Mouse (Mus musculus) heart, embryonic 16.5 days (tissue): ENCODE measurements around the gene Isoc2a. TPM values are rescaled to one million over a fixed set of nuclear protein-coding genes. Genes with fewer than 3 reads are reported as not detected.
A peak's percentile ranks its signal among the peaks of the same experiment; 100 is the strongest.

Source experiments
- ATAC-seq: fragments of 200-750 bp; cut with Nextera tagmentation; replicated peaks from 2 replicates; pipeline ENCODE4 v1.8.0; 2017; ENCODE audit warnings: moderate number of reproducible peaks; ENCODE audit not compliant: insufficient read depth, low FRiP score; ENCODE audit errors: extremely low read depth
- H3K27ac ChIP-seq: fragments of 300-500 bp; sonication (generic); 2 replicates; pipeline ENCODE4 v1.5.1; 2014; ENCODE audit warnings: mild to moderate bottlenecking, low read length, control low read depth, moderate library complexity
- H3K27me3 ChIP-seq: fragments of 300-500 bp; sonication (generic); 2 replicates; pipeline ENCODE4 v1.6.1; 2014; ENCODE audit warnings: low read length, mixed read lengths; ENCODE audit not compliant: control insufficient read depth, insufficient read depth
- H3K36me3 ChIP-seq: fragments of 300-500 bp; sonication (generic); 2 replicates; pipeline ENCODE4 v1.6.1; 2014; ENCODE audit not compliant: control insufficient read depth, insufficient read depth
- H3K4me1 ChIP-seq: fragments of 300-500 bp; sonication (generic); 2 replicates; pipeline ENCODE4 v1.6.1; 2014; ENCODE audit warnings: low read length, mixed read lengths; ENCODE audit not compliant: control insufficient read depth, insufficient read depth
- H3K4me2 ChIP-seq: fragments of 300-500 bp; sonication (generic); 2 replicates; pipeline ENCODE4 v1.6.1; 2014; ENCODE audit warnings: low read depth, mild to moderate bottlenecking, control low read depth, low read length
- H3K4me3 ChIP-seq: fragments of 300-500 bp; sonication (generic); 2 replicates; pipeline ENCODE4 v1.5.1; 2014; ENCODE audit warnings: mild to moderate bottlenecking, control low read depth, low read length
- H3K9ac ChIP-seq: fragments of 300-500 bp; sonication (generic); 2 replicates; pipeline ENCODE4 v1.6.1; 2014; ENCODE audit warnings: low read length, control low read depth
- H3K9me3 ChIP-seq: fragments of 300-500 bp; sonication (generic); replicated peaks from 2 replicates; pipeline ENCODE4 v1.6.1; 2016; ENCODE audit warnings: low read length; ENCODE audit not compliant: control insufficient read depth
- WGBS: fragments of 180-500 bp; shearing (Covaris S2); extraction: QIAGEN DNeasy Blood & Tissue Kit; methylation state at CpG from one replicate; pipeline ENCODE4 v1.1.7; 2014; 5-methylcytosine and 5-hydroxymethylcytosine counted together
- polyA plus RNA-seq: library from polyadenylated mRNA; unstranded; fragments of >200 nt; fragmentation: Nextera tagmentation; extraction: Ambion mirVana; gene quantifications from 2 replicates; pipeline ENCODE4 v1.2.1, GENCODE M21; 2015

Isoc2a gene
- polyA plus RNA-seq, 1 experiment from 2014 or later = 2.0 TPM

- H3K9ac ChIP-seq = peak overlapping the region; percentile 63
- ATAC-seq = no peak
These were observed 47.5 kb downstream of the Isoc2a start for GRCm38 (mm10) chr7:4924483-4924882.

GRCm38 (mm10) chr7:4924891-4925301 is 47.9 kb downstream of the Isoc2a start:
- Histone ChIP-seq H3K4me2 (no peak overlapping the region), H3K36me3 (peaks cover 10% of the 10 kb centered on the region), H3K27me3 (no peaks in the 10 kb centered on the region), H3K9me3 (no peaks in the 10 kb centered on the region), H3K27ac (peak overlapping the region; percentile 74), H3K9ac (no peak overlapping the region), H3K4me3 (no peak overlapping the region), H3K4me1 (peaks cover 32% of the 10 kb centered on the region)
- ATAC-seq = peak; percentile 24
- WGBS = 10% methylated on average over 3 of the region's 4 CpGs

More at GRCm38 (mm10) chr7:4924483-4924882, 47.5 kb downstream of the Isoc2a start:
- Histone ChIP-seq H3K27ac (peak overlapping the region; percentile 74), H3K9me3 (no peaks in the 10 kb centered on the region), H3K36me3 (peaks cover 14% of the 10 kb centered on the region), H3K27me3 (no peaks in the 10 kb centered on the region), H3K4me1 (peaks cover 32% of the 10 kb centered on the region), H3K4me3 (no peak overlapping the region), H3K4me2 (peak overlapping the region; percentile 80; the same call in 1 of the 2 replicates)
- WGBS = 1% methylated on average over 4 of the region's 4 CpGs

GRCm38 (mm10) chr7:4925441-4926381 is 48.8 kb downstream of the Isoc2a start, which contains the start of gene Ssc5d:
Gene Ssc5d, plus strand, starts transcription at chr7:4925785.
- H3K27me3 ChIP-seq = no peaks in the 10 kb centered on the region
- peak within 1 kb of the TSS; percentile 80; the same call in 1 of the 2 replicates for H3K4me2 ChIP-seq
- peak; percentile 11; the same call in 1 of the 2 replicates for ATAC-seq
- no peaks in the 10 kb centered on the region for H3K9me3 ChIP-seq
- H3K9ac ChIP-seq = 0 out of 2 replicates have a peak within 1 kb of the TSS, but pooled peaks have one; percentile 30
- WGBS = 11% methylated on average over 5 of the region's 6 CpGs
- H3K4me1 ChIP-seq = peaks cover 32% of the 10 kb centered on the region
- H3K4me3 ChIP-seq = no peak within 1 kb of the TSS
- peak within 1 kb of the TSS; percentile 74 for H3K27ac ChIP-seq
- peaks cover 2% of the 10 kb centered on the region; the same call in 1 of the 2 replicates for H3K36me3 ChIP-seq

- Histone ChIP-seq H3K4me2 (no peak overlapping the region), H3K9ac (no peak overlapping the region), H3K9me3 (no peaks in the 10 kb centered on the region), H3K27ac (no peak overlapping the region), H3K4me3 (no peak overlapping the region), H3K36me3 (no peaks in the 10 kb centered on the region), H3K4me1 (peaks cover 28% of the 10 kb centered on the region), H3K27me3 (no peaks in the 10 kb centered on the region)
- ATAC-seq = no peak
- 81% methylated on average over 16 of the region's 16 CpGs for whole genome bisulfite sequencing
These were observed 49.9 kb downstream of the Isoc2a start for GRCm38 (mm10) chr7:4926849-4927248.

- no peak overlapping the region for H3K4me2 ChIP-seq
- no peak overlapping the region for H3K9ac ChIP-seq
These were observed 50.8 kb downstream of the Isoc2a start for GRCm38 (mm10) chr7:4927711-4928110.

GRCm38 (mm10) chr7:4928323-4928722 is 51.4 kb downstream of the Isoc2a start:
- 67% methylated on average over 17 of the region's 17 CpGs for WGBS
- H3K27ac ChIP-seq = no peak overlapping the region
- no peaks in the 10 kb centered on the region for H3K27me3 ChIP-seq
- H3K36me3 ChIP-seq = no peaks in the 10 kb centered on the region
- no peak for ATAC-seq
- H3K4me1 ChIP-seq = peaks cover 17% of the 10 kb centered on the region
- no peak overlapping the region for H3K4me2 ChIP-seq
- H3K4me3 ChIP-seq = no peak overlapping the region
- no peak overlapping the region for H3K9ac ChIP-seq
- no peaks in the 10 kb centered on the region for H3K9me3 ChIP-seq

More at GRCm38 (mm10) chr7:4927711-4928110, 50.8 kb downstream of the Isoc2a start:
- no peaks in the 10 kb centered on the region for H3K9me3 ChIP-seq
- no peak for ATAC-seq
- H3K27ac ChIP-seq = no peak overlapping the region
- no peaks in the 10 kb centered on the region for H3K36me3 ChIP-seq
- 48% methylated on average over 8 of the region's 8 CpGs for WGBS
- peaks cover 23% of the 10 kb centered on the region for H3K4me1 ChIP-seq
- H3K27me3 ChIP-seq = no peaks in the 10 kb centered on the region
- H3K4me3 ChIP-seq = no peak overlapping the region

- no peaks in the 10 kb centered on the region for H3K27me3 ChIP-seq
- no peak overlapping the region for H3K4me2 ChIP-seq
- H3K4me3 ChIP-seq = no peak overlapping the region
- ATAC-seq = no peak
- no peaks in the 10 kb centered on the region for H3K4me1 ChIP-seq
- H3K9ac ChIP-seq = no peak overlapping the region
- no peaks in the 10 kb centered on the region for H3K36me3 ChIP-seq
- peaks cover 4% of the 10 kb centered on the region; the same call in 1 of the 2 replicates for H3K9me3 ChIP-seq
- WGBS = 56% methylated on average over 12 of the region's 12 CpGs
- no peak overlapping the region for H3K27ac ChIP-seq
These were observed 56.1 kb downstream of the Isoc2a start for GRCm38 (mm10) chr7:4933103-4933502.

GRCm38 (mm10) chr7:4934160-4934914 is 57.4 kb downstream of the Isoc2a start:
- H3K9me3 ChIP-seq = peaks cover 4% of the 10 kb centered on the region; the same call in 1 of the 2 replicates
- H3K36me3 ChIP-seq = no peaks in the 10 kb centered on the region
- no peak for ATAC-seq
- H3K4me2 ChIP-seq = no peak overlapping the region
- H3K27me3 ChIP-seq = no peaks in the 10 kb centered on the region
- no peak overlapping the region for H3K9ac ChIP-seq
- no peak overlapping the region for H3K4me3 ChIP-seq
- H3K4me1 ChIP-seq = no peaks in the 10 kb centered on the region
- WGBS = 68% methylated on average over 4 of the region's 4 CpGs
- no peak overlapping the region for H3K27ac ChIP-seq
